39 mouse cellular contexts compared by ENCODE assay signal in the genomic region with DNA sequence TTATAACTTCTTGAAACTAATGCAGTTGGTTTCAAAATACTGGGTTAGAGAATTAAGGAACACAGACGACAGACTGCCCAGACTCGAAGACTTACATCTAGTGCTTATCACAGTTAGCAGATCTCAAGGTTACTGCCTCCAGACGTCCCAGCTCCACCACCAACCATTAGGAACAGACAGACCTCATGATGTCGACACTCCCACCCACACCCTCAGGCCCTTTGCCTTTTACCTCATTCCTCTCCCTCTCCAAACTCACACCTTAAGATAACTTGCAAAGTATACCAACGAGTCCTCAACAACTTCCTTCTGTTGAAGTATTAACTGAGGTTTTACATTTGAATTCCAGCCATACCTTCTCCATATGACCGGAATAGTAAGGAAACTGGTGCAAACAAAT. TPM values are rescaled to one million over a fixed set of nuclear protein-coding genes. Genes with fewer than 3 reads are reported as not detected.
DNase-seq lines count a peak whose midpoint lies in the region; ATAC-seq lines count a peak whose summit lies in the region.
"Had no signal": no experiment of that assay in that cellular context is flagged by ENCODE, and none has a peak within 500 bp of the region (broad histone marks: within the 10 kb centered on the region; RNA-seq: fewer than 3 reads in every experiment).

No protein-coding gene starts in this region.

- no peak overlapping the region for H3K9ac ChIP-seq in intestine, embryonic 16.5 days (ENCODE audit: low read depth, low read length)
- H3K9ac ChIP-seq in intestine, embryonic 15.5 days, result no peak overlapping the region
- no peak overlapping the region for H3K9ac ChIP-seq in lung, embryonic 15.5 days
- no peak overlapping the region for H3K9ac ChIP-seq in forebrain, embryonic 13.5 days
- H3K9ac ChIP-seq: heart, embryonic 12.5 days; hindbrain, embryonic 15.5 days; liver, embryonic 14.5 days; midbrain, embryonic 15.5 days; neural tube, embryonic 15.5 days had no signal

- H3K4me3 ChIP-seq in intestine, embryonic 16.5 days (ENCODE audit: low read length), result no peak overlapping the region
- H3K4me3 ChIP-seq in intestine, embryonic 15.5 days (replicated peaks), result no peak overlapping the region
- H3K4me3 ChIP-seq in lung, embryonic 15.5 days, result no peak overlapping the region
- H3K4me3 ChIP-seq in forebrain, embryonic 13.5 days, result no peak overlapping the region
- H3K4me3 ChIP-seq: gastrocnemius, adult 2 months; heart, embryonic 12.5 days; hindbrain, embryonic 10.5 days; hindbrain, embryonic 15.5 days; midbrain, embryonic 15.5 days; neural tube, embryonic 15.5 days had no signal

- DNase-seq in lung, postnatal 36 days, result peak; percentile 72
- DNase-seq in kidney, postnatal 4 days, result no peak
- DNase-seq in adrenal gland, postnatal 14 days, result no peak
- DNase-seq: adrenal gland, postnatal 10 days; cerebellum, adult 11 months; cerebellum, adult 9-10 months; cerebellum, postnatal 36 days; gastrocnemius, adult 2 months; gastrocnemius, postnatal 36 days; heart, adult 18-20 months; kidney, adult 2 months; layer of hippocampus, adult 9-11 months; liver; right cerebral cortex, postnatal 25 days had no signal

- no peaks in the 10 kb centered on the region for H3K9me3 ChIP-seq in intestine, embryonic 16.5 days (ENCODE audit: control insufficient read depth, low read length)
- H3K9me3 ChIP-seq in intestine, embryonic 15.5 days, result no peaks in the 10 kb centered on the region
- H3K9me3 ChIP-seq in lung, embryonic 15.5 days, result no peaks in the 10 kb centered on the region
- no peaks in the 10 kb centered on the region for H3K9me3 ChIP-seq in forebrain, embryonic 13.5 days (replicated peaks)
- H3K9me3 ChIP-seq: G1E; heart, embryonic 12.5 days; hindbrain, embryonic 10.5 days; hindbrain, embryonic 15.5 days; midbrain, embryonic 15.5 days; neural tube, embryonic 15.5 days had no signal

- H3K36me3 ChIP-seq in intestine, embryonic 16.5 days (ENCODE audit: control insufficient read depth, insufficient read depth, low read length), result no peaks in the 10 kb centered on the region
- H3K36me3 ChIP-seq in intestine, embryonic 15.5 days, result no peaks in the 10 kb centered on the region
- no peaks in the 10 kb centered on the region for H3K36me3 ChIP-seq in lung, embryonic 15.5 days
- H3K36me3 ChIP-seq in forebrain, embryonic 13.5 days (ENCODE audit: poor library complexity, severe bottlenecking), result no peaks in the 10 kb centered on the region
- H3K36me3 ChIP-seq: G1E; heart, embryonic 12.5 days; hindbrain, embryonic 10.5 days; hindbrain, embryonic 15.5 days; midbrain, embryonic 15.5 days; neural tube, embryonic 15.5 days had no signal

- H3K4me2 ChIP-seq in intestine, embryonic 16.5 days (ENCODE audit: low read depth, low read length), result no peak overlapping the region
- no peak overlapping the region for H3K4me2 ChIP-seq in intestine, embryonic 15.5 days (replicated peaks)
- H3K4me2 ChIP-seq in lung, embryonic 15.5 days, result no peak overlapping the region
- H3K4me2 ChIP-seq in forebrain, embryonic 13.5 days, result no peak overlapping the region
- H3K4me2 ChIP-seq: heart, embryonic 12.5 days; hindbrain, embryonic 15.5 days; midbrain, embryonic 15.5 days; neural tube, embryonic 15.5 days had no signal

- no peaks in the 10 kb centered on the region for H3K27me3 ChIP-seq in intestine, embryonic 16.5 days (replicated peaks; ENCODE audit: control insufficient read depth, insufficient read depth, low read length)
- no peaks in the 10 kb centered on the region for H3K27me3 ChIP-seq in intestine, embryonic 15.5 days (replicated peaks)
- no peaks in the 10 kb centered on the region for H3K27me3 ChIP-seq in lung, embryonic 15.5 days
- H3K27me3 ChIP-seq in forebrain, embryonic 13.5 days, result no peaks in the 10 kb centered on the region
- H3K27me3 ChIP-seq: midbrain, embryonic 15.5 days; Patski had no signal

- ATAC-seq in intestine, embryonic 16.5 days, result no peak
- no peak for ATAC-seq in intestine, embryonic 15.5 days
- no peak for ATAC-seq in lung, embryonic 15.5 days (ENCODE audit: borderline replicate concordance, extremely low read depth, low FRiP score, low TSS enrichment)
- ATAC-seq in forebrain, embryonic 13.5 days, result no peak
- ATAC-seq: forebrain, embryonic 16.5 days; inflammation-experienced regulatory T-cells, adult 6 months; midbrain, embryonic 15.5 days; Patski had no signal

- 45% methylated on average over 6 of the region's 6 CpGs for WGBS in intestine, embryonic 16.5 days
- WGBS in intestine, embryonic 15.5 days, result 38% methylated on average over 6 of the region's 6 CpGs
- 31% methylated on average over 6 of the region's 6 CpGs for WGBS in lung, embryonic 15.5 days
- whole genome bisulfite sequencing in forebrain, embryonic 13.5 days, result 80% methylated on average over 6 of the region's 6 CpGs

- H3K4me1 ChIP-seq in intestine, embryonic 16.5 days (ENCODE audit: control insufficient read depth, insufficient read depth, low read length), result peaks cover 11% of the 10 kb centered on the region; the same call in 1 of the 2 replicates
- H3K4me1 ChIP-seq in intestine, embryonic 15.5 days (replicated peaks), result no peaks in the 10 kb centered on the region; the same call in 1 of the 2 replicates
- H3K4me1 ChIP-seq in lung, embryonic 15.5 days, result peaks cover 9% of the 10 kb centered on the region; the same call in 1 of the 2 replicates
- 0 out of 2 replicates have a peak, but pooled peaks cover 3% of the 10 kb centered on the region for H3K4me1 ChIP-seq in forebrain, embryonic 13.5 days
- H3K4me1 ChIP-seq: hindbrain, embryonic 10.5 days; hindbrain, embryonic 15.5 days had no signal

- H3K27ac ChIP-seq in intestine, embryonic 16.5 days (ENCODE audit: low read length), result peak overlapping the region; percentile 85; the same call in 1 of the 2 replicates
- no peak overlapping the region for H3K27ac ChIP-seq in intestine, embryonic 15.5 days
- peak overlapping the region; percentile 83 for H3K27ac ChIP-seq in lung, embryonic 15.5 days
- no peak overlapping the region for H3K27ac ChIP-seq in forebrain, embryonic 13.5 days
- H3K27ac ChIP-seq: gastrocnemius, adult 2 months; hindbrain, embryonic 10.5 days; hindbrain, embryonic 15.5 days; kidney, postnatal 0 days; liver, embryonic 14.5 days; macrophage; midbrain, embryonic 15.5 days; neural tube, embryonic 15.5 days had no signal

RNA-seq across cellular contexts. Expression of a gene that starts 1.3 kb away (rescaled TPM):
- polyA plus RNA-seq in intestine, embryonic 16.5 days (2015; fragmentation: Nextera tagmentation; extraction: Ambion mirVana), result 19.5 and 22.9 TPM in 2 replicates
- 9.9 and 11.8 TPM in 2 replicates for polyA plus RNA-seq in intestine, embryonic 15.5 days (2015; fragmentation: Nextera tagmentation; extraction: Ambion mirVana)
- polyA plus RNA-seq in lung, embryonic 15.5 days (2015; fragmentation: Nextera tagmentation; extraction: Ambion mirVana), result 3.6 and 4.1 TPM in 2 replicates
- polyA plus RNA-seq in forebrain, embryonic 13.5 days (2015; fragmentation: Nextera tagmentation; extraction: Ambion mirVana), result 0.19 TPM in 1 of 2 replicates, not detected in the other
- total RNA-seq in adrenal gland, postnatal 14 days (2021), result 0.86 and 1.0 TPM in 2 replicates
- total RNA-seq: left cerebral cortex, adult 18-20 months; left cerebral cortex, postnatal 14 days; megakaryocyte-erythroid progenitor cell, adult 5-6 weeks had no signal
- polyA plus RNA-seq: G1E; inflammation-experienced regulatory T-cells, adult 6 months; macrophage; midbrain, embryonic 15.5 days; spleen, adult 2 months; testis, adult 2 months had no signal

RNA-seq across cellular contexts. Expression of a gene that starts 4.4 kb away (rescaled TPM):
- 39.5 and 39.9 TPM in 2 replicates for polyA plus RNA-seq in intestine, embryonic 16.5 days (2015; fragmentation: Nextera tagmentation; extraction: Ambion mirVana)
- 42.2 and 44.9 TPM in 2 replicates for polyA plus RNA-seq in intestine, embryonic 15.5 days (2015; fragmentation: Nextera tagmentation; extraction: Ambion mirVana)
- 73.4 and 73.5 TPM in 2 replicates for polyA plus RNA-seq in lung, embryonic 15.5 days (2015; fragmentation: Nextera tagmentation; extraction: Ambion mirVana)
- 62.7 and 73.9 TPM in 2 replicates for polyA plus RNA-seq in forebrain, embryonic 13.5 days (2015; fragmentation: Nextera tagmentation; extraction: Ambion mirVana)
- 21.8 and 30.2 TPM in 2 replicates for total RNA-seq in adrenal gland, postnatal 14 days (2021)

RNA-seq across cellular contexts. Expression of a gene that starts 14.7 kb away (rescaled TPM):
- polyA plus RNA-seq in intestine, embryonic 16.5 days (2015; fragmentation: Nextera tagmentation; extraction: Ambion mirVana), result 27.4 and 27.7 TPM in 2 replicates
- polyA plus RNA-seq in intestine, embryonic 15.5 days (2015; fragmentation: Nextera tagmentation; extraction: Ambion mirVana), result 24.0 and 26.5 TPM in 2 replicates
- 43.6 and 46.2 TPM in 2 replicates for polyA plus RNA-seq in lung, embryonic 15.5 days (2015; fragmentation: Nextera tagmentation; extraction: Ambion mirVana)
- 13.2 and 14.8 TPM in 2 replicates for polyA plus RNA-seq in forebrain, embryonic 13.5 days (2015; fragmentation: Nextera tagmentation; extraction: Ambion mirVana)
- 108 and 147 TPM in 2 replicates for total RNA-seq in adrenal gland, postnatal 14 days (2021)
- polyA plus RNA-seq: G1E had no signal

RNA-seq across cellular contexts. Expression of a gene that starts 26.1 kb away (rescaled TPM):
- 0.20 and 0.23 TPM in 2 replicates for polyA plus RNA-seq in intestine, embryonic 16.5 days (2015; fragmentation: Nextera tagmentation; extraction: Ambion mirVana)
- 0.13 and 0.20 TPM in 2 replicates for polyA plus RNA-seq in intestine, embryonic 15.5 days (2015; fragmentation: Nextera tagmentation; extraction: Ambion mirVana)
- polyA plus RNA-seq in lung, embryonic 15.5 days (2015; fragmentation: Nextera tagmentation; extraction: Ambion mirVana), result 0.14 and 0.24 TPM in 2 replicates
- polyA plus RNA-seq in forebrain, embryonic 13.5 days (2015; fragmentation: Nextera tagmentation; extraction: Ambion mirVana), result 1.3 and 2.0 TPM in 2 replicates
- 0.19 TPM in 1 of 2 replicates, not detected in the other for total RNA-seq in adrenal gland, postnatal 14 days (2021)
- total RNA-seq: megakaryocyte-erythroid progenitor cell, adult 5-6 weeks had no signal
- polyA plus RNA-seq: G1E; inflammation-experienced regulatory T-cells, adult 6 months had no signal

RNA-seq across cellular contexts. Expression of a gene that starts 45.3 kb away (rescaled TPM):
- not detected in 2 replicates for polyA plus RNA-seq in intestine, embryonic 16.5 days (2015; fragmentation: Nextera tagmentation; extraction: Ambion mirVana)
- not detected in 2 replicates for polyA plus RNA-seq in intestine, embryonic 15.5 days (2015; fragmentation: Nextera tagmentation; extraction: Ambion mirVana)
- polyA plus RNA-seq in lung, embryonic 15.5 days (2015; fragmentation: Nextera tagmentation; extraction: Ambion mirVana), result not detected in 2 replicates
- polyA plus RNA-seq in forebrain, embryonic 13.5 days (2015; fragmentation: Nextera tagmentation; extraction: Ambion mirVana), result not detected in 2 replicates
- total RNA-seq in adrenal gland, postnatal 14 days (2021), result not detected in 2 replicates
- total RNA-seq: adrenal gland, postnatal 10 days; gastrocnemius, adult 2 months; gastrocnemius, postnatal 36 days; heart, adult 18-20 months; left cerebral cortex, adult 18-20 months; left cerebral cortex, postnatal 14 days; megakaryocyte-erythroid progenitor cell, adult 5-6 weeks had no signal
- polyA plus RNA-seq: embryonic facial prominence, embryonic 11.5 days; forebrain, embryonic 16.5 days; G1E; heart, embryonic 12.5 days; heart, postnatal 0 days; hindbrain, embryonic 10.5 days; hindbrain, embryonic 15.5 days; inflammation-experienced regulatory T-cells, adult 6 months; kidney, adult 2 months; kidney, postnatal 0 days; limb, embryonic 11.5 days; liver, embryonic 14.5 days; macrophage; midbrain, embryonic 15.5 days; neural tube, embryonic 15.5 days; Patski; spleen, adult 2 months; testis, adult 2 months; thymus, postnatal 0 days had no signal

Comparison
In these comparisons a context has a peak if more than half of its experiments do, and no peak if none do; other contexts are left out.
1. H3K27ac ChIP-seq: peak in intestine, embryonic 16.5 days (single experiment) and lung, embryonic 15.5 days (single experiment); none in intestine, embryonic 15.5 days (single experiment) and forebrain, embryonic 13.5 days (single experiment).